Mouse (Mus musculus): ENCODE measurements around the gene Ap2b1. TPM values are rescaled to one million over a fixed set of nuclear protein-coding genes. Genes with fewer than 3 reads are reported as not detected.
"Not testable (repeated sequence)": the region's sequence is repeated elsewhere in the genome, so short reads cannot be mapped to it uniquely, and the experiment has no call there.

Ap2b1 gene
- polyA plus RNA-seq, 1 experiment from 2014 or later: 112 TPM

DNA sequence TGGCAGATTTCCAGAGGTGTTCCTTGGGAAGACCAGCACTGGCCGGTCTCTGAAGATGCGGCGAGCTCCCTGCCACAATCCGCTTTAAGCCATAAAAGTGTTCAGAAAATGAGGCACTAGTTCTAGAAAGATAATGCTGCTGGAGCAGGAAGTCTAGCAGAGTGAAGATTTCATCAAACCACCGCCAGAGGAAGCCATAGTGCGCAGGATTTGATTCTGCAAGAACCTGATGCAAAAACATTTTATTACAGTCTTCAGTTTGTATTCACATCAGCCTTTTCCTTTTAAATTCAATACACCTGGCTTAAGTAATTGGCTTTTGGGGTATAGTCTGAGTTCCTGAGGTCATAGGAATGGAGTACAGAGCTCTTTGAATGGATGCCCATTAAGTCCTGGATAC, 1.0 kb upstream of the Ap2b1 start:
- DNase-seq (ENCODE audit: low read depth, low spot score): no peak
- no peak for ATAC-seq
- ChIA-PET CTCF (no interaction called here), POLR2A (no interaction called here)
- in situ Hi-C loops (cut with MboI; ENCODE audit: low pct_unique_long_range_greater_than_20kb): loop anchor here (25.0 kb wide), 1 partner anchor 536 kb away; the partner anchor contains the start of genes Cct6b and Zfp830
- TF ChIP-seq CTCF (IDR thresholded peaks at IDR 0.05): no peak
- no peaks in the 10 kb centered on the region for H3K27me3 ChIP-seq

DNA sequence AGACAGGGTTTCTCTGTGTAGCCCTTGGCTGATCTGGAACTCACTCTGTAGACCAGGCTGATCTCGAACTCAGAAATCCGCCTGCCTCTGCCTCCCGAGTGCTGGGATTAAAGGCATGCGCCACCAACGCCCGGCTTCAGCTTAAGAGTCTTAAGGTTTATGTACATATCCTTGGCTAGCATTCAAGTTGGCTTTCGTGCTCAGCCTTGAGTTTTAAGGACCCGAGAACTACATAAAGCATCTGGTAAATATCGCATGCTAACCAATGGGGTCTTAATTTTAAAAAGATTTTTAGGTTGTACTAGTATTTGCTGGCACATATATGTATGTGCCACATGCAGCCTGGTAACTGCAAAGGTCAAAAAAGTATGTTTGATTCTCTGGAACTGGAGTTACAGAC, 900 bp downstream of the Ap2b1 start:
- POLR2A ChIA-PET: no interaction called here
- in situ Hi-C loops (cut with MboI; ENCODE audit: low pct_unique_long_range_greater_than_20kb): loop anchor here (25.0 kb wide), 1 partner anchor 537 kb away; the partner anchor contains the start of genes Cct6b and Zfp830

GRCm38 (mm10) chr11:83301431-83301831, 2.6 kb downstream of the Ap2b1 start:
- POLR2A ChIA-PET: no interaction called here
- ATAC-seq (no peak), DNase-seq (ENCODE audit: low read depth, low spot score) (no peak)
- TF ChIP-seq CTCF (IDR thresholded peaks at IDR 0.05): no peak
- in situ Hi-C loops (cut with MboI; ENCODE audit: low pct_unique_long_range_greater_than_20kb): no loop called here
- H3K27me3 ChIP-seq: no peaks in the 10 kb centered on the region
- CTCF ChIA-PET: no interaction called here

More for the DNA sequence above, 900 bp downstream of the Ap2b1 start:
- H3K27me3 ChIP-seq: no peaks in the 10 kb centered on the region
- CTCF ChIA-PET: interaction anchor here (1.1 kb wide), 1 partner anchor 11 kb away, joined by 3 read pairs; no protein-coding TSS in a partner anchor
- ATAC-seq (no peak), DNase-seq (ENCODE audit: low read depth, low spot score) (no peak)
- TF ChIP-seq CTCF (IDR thresholded peaks at IDR 0.05): no peak

- DNase-seq (ENCODE audit: low read depth, low spot score): no peak
- ChIA-PET POLR2A (no interaction called here), CTCF (no interaction called here)
- no peak for ATAC-seq
- H3K27me3 ChIP-seq: no peaks in the 10 kb centered on the region
- no peak for TF ChIP-seq CTCF (IDR thresholded peaks at IDR 0.05)
- in situ Hi-C loops (cut with MboI; ENCODE audit: low pct_unique_long_range_greater_than_20kb): no loop called here
These were observed 3.3 kb downstream of the Ap2b1 start for GRCm38 (mm10) chr11:83302124-83302523.

GRCm38 (mm10) chr11:83302526-83303251, 3.9 kb downstream of the Ap2b1 start, which contains the start of gene Pex12:
Gene Pex12 (minus strand): TSS chr11:83302586.
- H3K27me3 ChIP-seq: no peaks in the 10 kb centered on the region
- ChIA-PET CTCF (no interaction called here), POLR2A (interaction anchor here (0.7 to 1.2 kb wide), 2 partner anchors 10 to 393 kb away, joined by 3 to 6 read pairs; no protein-coding TSS in a partner anchor)
- DNase-seq (ENCODE audit: low read depth, low spot score): peak; percentile 71
- peak; percentile 72 for ATAC-seq
- in situ Hi-C loops (cut with MboI; ENCODE audit: low pct_unique_long_range_greater_than_20kb): no loop called here
- no peak for TF ChIP-seq CTCF (IDR thresholded peaks at IDR 0.05)

DNA sequence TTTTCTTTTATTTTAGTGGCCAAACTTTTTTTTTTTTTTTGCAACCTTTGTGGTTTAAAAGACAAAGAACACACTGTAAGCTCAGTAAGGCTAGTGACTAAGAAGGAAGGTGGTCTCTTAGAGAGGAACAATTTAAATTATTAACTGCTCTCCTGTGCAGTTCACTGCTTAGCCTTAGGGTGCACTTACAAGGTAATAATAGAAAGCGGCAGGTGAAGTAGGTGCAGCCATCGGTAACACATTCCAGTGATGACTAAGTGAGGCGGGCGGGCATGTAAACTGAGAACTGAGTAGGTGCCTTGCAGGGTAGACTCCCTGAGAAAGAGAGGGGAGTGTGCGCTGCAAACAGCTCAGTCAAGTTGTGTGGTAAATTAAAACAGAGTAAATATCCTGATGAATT, 4.9 kb downstream of the Ap2b1 start:
- no peak for TF ChIP-seq CTCF (IDR thresholded peaks at IDR 0.05)
- ATAC-seq (no peak), DNase-seq (ENCODE audit: low read depth, low spot score) (no peak)
- in situ Hi-C loops (cut with MboI; ENCODE audit: low pct_unique_long_range_greater_than_20kb): no loop called here
- ChIA-PET CTCF (no interaction called here), POLR2A (interaction anchor here (1.2 kb wide), 1 partner anchor 11 kb away, joined by 6 read pairs; no protein-coding TSS in a partner anchor)
- H3K27me3 ChIP-seq: no peaks in the 10 kb centered on the region

GRCm38 (mm10) chr11:83304485-83304884, 5.7 kb downstream of the Ap2b1 start:
- ATAC-seq (no peak), DNase-seq (ENCODE audit: low read depth, low spot score) (no peak)
- ChIA-PET CTCF (no interaction called here), POLR2A (no interaction called here)
- no peaks in the 10 kb centered on the region for H3K27me3 ChIP-seq
- in situ Hi-C loops (cut with MboI; ENCODE audit: low pct_unique_long_range_greater_than_20kb): no loop called here
- TF ChIP-seq CTCF (IDR thresholded peaks at IDR 0.05): no peak

GRCm38 (mm10) chr11:83306700-83307253, 8.0 kb downstream of the Ap2b1 start:
- in situ Hi-C loops (cut with MboI; ENCODE audit: low pct_unique_long_range_greater_than_20kb): no loop called here
- no peaks in the 10 kb centered on the region for H3K27me3 ChIP-seq
- no peak for DNase-seq (ENCODE audit: low read depth, low spot score)
- ChIA-PET CTCF (no interaction called here), POLR2A (interaction anchor here (0.6 kb wide), 1 partner anchor 15 kb away, joined by 5 read pairs; no protein-coding TSS in a partner anchor)
- TF ChIP-seq CTCF (IDR thresholded peaks at IDR 0.05): no peak
- ATAC-seq: no peak

- H3K27me3 ChIP-seq: no peaks in the 10 kb centered on the region
- ChIA-PET CTCF (interaction anchor here (1.2 kb wide), 1 partner anchor 12 kb away, joined by 3 read pairs; no protein-coding TSS in a partner anchor), POLR2A (no interaction called here)
- DNase-seq (ENCODE audit: low read depth, low spot score): no peak
- ATAC-seq: no peak
- in situ Hi-C loops (cut with MboI; ENCODE audit: low pct_unique_long_range_greater_than_20kb): no loop called here
- TF ChIP-seq CTCF (IDR thresholded peaks at IDR 0.05): no peak
These were observed 13.6 kb downstream of the Ap2b1 start for GRCm38 (mm10) chr11:83312471-83312870.

DNA sequence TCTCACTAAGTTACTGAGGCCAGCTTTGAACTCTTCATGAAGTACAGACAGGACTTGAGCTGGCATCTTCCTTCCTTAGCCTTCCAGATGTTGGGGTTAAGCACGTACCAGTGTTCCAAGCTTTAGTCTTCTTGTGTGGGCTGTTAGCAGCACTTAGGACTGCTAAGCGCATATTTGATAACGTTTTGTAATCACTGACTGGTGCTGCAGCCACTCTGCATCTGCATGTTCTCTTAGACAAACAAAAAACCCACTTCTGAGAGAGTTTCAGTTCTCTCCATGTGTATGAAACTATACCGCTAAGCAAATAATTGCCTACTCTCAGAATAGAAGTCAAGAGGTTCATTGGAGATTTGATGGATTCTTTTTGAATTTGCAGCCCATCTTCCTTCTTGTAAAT, 20.2 kb downstream of the Ap2b1 start:
- ChIA-PET POLR2A (no interaction called here), CTCF (no interaction called here)
- no peak for DNase-seq (ENCODE audit: low read depth, low spot score)
- in situ Hi-C loops (cut with MboI; ENCODE audit: low pct_unique_long_range_greater_than_20kb): no loop called here
- no peaks in the 10 kb centered on the region for H3K27me3 ChIP-seq
- no peak for ATAC-seq
- TF ChIP-seq CTCF (IDR thresholded peaks at IDR 0.05): no peak

DNA sequence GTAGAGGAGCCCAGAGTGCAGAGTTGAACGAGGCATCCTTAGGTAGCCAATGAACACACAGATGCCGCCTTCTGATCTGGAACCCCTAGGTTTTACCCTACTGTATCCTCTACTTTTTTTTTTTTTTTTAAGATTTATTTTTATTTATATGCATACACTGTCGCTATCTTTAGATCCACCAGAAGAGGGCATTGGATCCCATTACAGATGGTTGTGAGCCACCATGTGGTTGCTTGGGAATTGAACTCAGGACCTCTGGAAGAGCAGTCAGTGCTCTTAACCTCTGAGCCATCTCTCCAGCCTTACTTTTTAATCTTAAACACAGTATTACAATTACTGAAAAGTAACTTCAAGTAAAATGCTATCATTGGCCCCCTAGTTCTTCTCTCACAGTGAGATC, 27.9 kb downstream of the Ap2b1 start:
- DNase-seq (ENCODE audit: low read depth, low spot score); ATAC-seq; H3K27me3 ChIP-seq; POLR2A ChIA-PET; CTCF ChIA-PET: not testable (repeated sequence)
- TF ChIP-seq CTCF (IDR thresholded peaks at IDR 0.05): peak; percentile 51
- in situ Hi-C loops (cut with MboI; ENCODE audit: low pct_unique_long_range_greater_than_20kb): loop anchor here (5.0 kb wide), 1 partner anchor 96 kb away; no protein-coding TSS in a partner anchor
